Mouse (Mus musculus) embryonic facial prominence, embryonic 11.5 days (tissue): Measurements from ENCODE around the gene Epha8. TPM values are rescaled to one million over a fixed set of nuclear protein-coding genes. Genes with fewer than 3 reads are reported as not detected.

Source experiments
- ATAC-seq: fragments of 200-750 bp; cut with Nextera tagmentation; replicated peaks from 2 replicates; pipeline ENCODE4 v1.8.0; 2017; ENCODE audit warnings: low read depth; ENCODE audit not compliant: insufficient number of reproducible peaks, low FRiP score, low TSS enrichment
- DNase-seq: peaks from one replicate; pipeline ENCODE4 v3.0.0-alpha.2; 2015; ENCODE audit warnings: low spot score
- H3K27ac ChIP-seq: fragments of 300-500 bp; sonication (generic); replicated peaks from 2 replicates; pipeline ENCODE4 v1.5.1; 2014; ENCODE audit warnings: mild to moderate bottlenecking, low read depth, low read length, control low read depth
- H3K27me3 ChIP-seq: fragments of 300-500 bp; sonication (generic); 2 replicates; pipeline ENCODE4 v1.6.1; 2014; ENCODE audit warnings: mild to moderate bottlenecking, low read length, moderate library complexity, mixed read lengths; ENCODE audit not compliant: control insufficient read depth, insufficient read depth
- H3K36me3 ChIP-seq: fragments of 300-500 bp; sonication (generic); replicated peaks from 2 replicates; pipeline ENCODE4 v1.6.1; 2014; ENCODE audit warnings: low read depth, mild to moderate bottlenecking, low read length, moderate library complexity, mixed read lengths; ENCODE audit not compliant: control insufficient read depth, insufficient read depth
- H3K4me1 ChIP-seq: fragments of 300-500 bp; sonication (generic); 2 replicates; pipeline ENCODE4 v1.6.1; 2014; ENCODE audit warnings: low read length, mixed read lengths; ENCODE audit not compliant: control insufficient read depth, insufficient read depth
- H3K4me2 ChIP-seq: fragments of 300-500 bp; sonication (generic); 2 replicates; pipeline ENCODE4 v1.6.1; 2014; ENCODE audit warnings: low read depth, mild to moderate bottlenecking, control low read depth, low read length, moderate library complexity
- H3K4me3 ChIP-seq: fragments of 300-500 bp; sonication (generic); 2 replicates; pipeline ENCODE4 v1.5.1; 2014; ENCODE audit warnings: low read depth, low read length, control low read depth
- H3K9ac ChIP-seq: fragments of 300-500 bp; sonication (generic); replicated peaks from 2 replicates; pipeline ENCODE4 v1.6.1; 2014; ENCODE audit warnings: mild to moderate bottlenecking, control low read depth, low read length
- H3K9me3 ChIP-seq: fragments of 300-500 bp; sonication (generic); replicated peaks from 2 replicates; pipeline ENCODE4 v1.6.1; 2016; ENCODE audit warnings: mild to moderate bottlenecking, low read length, inconsistent platforms, mixed read lengths; ENCODE audit not compliant: control insufficient read depth
- WGBS: fragments of 180-500 bp; shearing (Covaris S2); extraction: QIAGEN DNeasy Blood & Tissue Kit; methylation state at CpG from one replicate; pipeline ENCODE4 v1.1.7; 2014; 5-methylcytosine and 5-hydroxymethylcytosine counted together
- polyA plus RNA-seq: library from polyadenylated mRNA; unstranded; fragments of >200 nt; fragmentation: Nextera tagmentation; extraction: Ambion mirVana; gene quantifications from 2 replicates; pipeline ENCODE4 v1.2.1, GENCODE M21; 2014

The Epha8 gene
- polyA plus RNA-seq, 1 experiment from 2014 or later = 0.65 TPM

GRCm38 (mm10) chr4:136916359-136917164, 40.1 kb downstream of the Epha8 start:
- Histone ChIP-seq H3K36me3 (no peaks in the 10 kb centered on the region), H3K9me3 (no peaks in the 10 kb centered on the region), H3K4me1 (no peaks in the 10 kb centered on the region), H3K9ac (no peak overlapping the region), H3K27me3 (0 out of 2 replicates have a peak, but pooled peaks cover under 1% of the 10 kb centered on the region), H3K27ac (no peak overlapping the region), H3K4me3 (no peak overlapping the region), H3K4me2 (no peak overlapping the region)
- ATAC-seq (no peak), DNase-seq (no peak)
- WGBS = 72% methylated on average over 20 of the region's 20 CpGs

GRCm38 (mm10) chr4:136912841-136913240, 43.8 kb downstream of the Epha8 start:
- H3K27ac ChIP-seq = no peak overlapping the region
- WGBS = 17% methylated on average over 9 of the region's 9 CpGs

GRCm38 (mm10) chr4:136911804-136912203, 44.8 kb downstream of the Epha8 start:
- Histone ChIP-seq H3K4me1 (no peaks in the 10 kb centered on the region), H3K36me3 (no peaks in the 10 kb centered on the region), H3K27ac (no peak overlapping the region), H3K4me2 (no peak overlapping the region), H3K9ac (no peak overlapping the region), H3K27me3 (peaks cover 4% of the 10 kb centered on the region; the same call in 1 of the 2 replicates), H3K9me3 (no peaks in the 10 kb centered on the region), H3K4me3 (no peak overlapping the region)
- WGBS = 35% methylated on average over 9 of the region's 9 CpGs
- ATAC-seq (no peak), DNase-seq (no peak)

More at GRCm38 (mm10) chr4:136912841-136913240, 43.8 kb downstream of the Epha8 start:
- no peak for ATAC-seq
- Histone ChIP-seq H3K4me1 (no peaks in the 10 kb centered on the region), H3K4me2 (no peak overlapping the region), H3K9me3 (no peaks in the 10 kb centered on the region), H3K27me3 (peaks cover 4% of the 10 kb centered on the region; the same call in 1 of the 2 replicates), H3K9ac (no peak overlapping the region), H3K4me3 (no peak overlapping the region), H3K36me3 (no peaks in the 10 kb centered on the region)
- DNase-seq = no peak

GRCm38 (mm10) chr4:136911211-136911646, 45.4 kb downstream of the Epha8 start:
- 2% methylated on average over 17 of the region's 17 CpGs for WGBS
- H3K4me2 ChIP-seq = no peak overlapping the region
- H3K9ac ChIP-seq = no peak overlapping the region
- no peaks in the 10 kb centered on the region for H3K9me3 ChIP-seq
- no peak for DNase-seq
- no peaks in the 10 kb centered on the region for H3K4me1 ChIP-seq
- no peak overlapping the region for H3K27ac ChIP-seq
- no peak overlapping the region for H3K4me3 ChIP-seq
- H3K36me3 ChIP-seq = no peaks in the 10 kb centered on the region
- peaks cover 8% of the 10 kb centered on the region for H3K27me3 ChIP-seq
- no peak for ATAC-seq

- ATAC-seq (no peak), DNase-seq (no peak)
- Histone ChIP-seq H3K4me2 (no peak overlapping the region), H3K9me3 (no peaks in the 10 kb centered on the region), H3K27me3 (peaks cover 28% of the 10 kb centered on the region), H3K4me3 (no peak overlapping the region), H3K9ac (no peak overlapping the region), H3K4me1 (no peaks in the 10 kb centered on the region), H3K27ac (no peak overlapping the region), H3K36me3 (no peaks in the 10 kb centered on the region)
Measured at GRCm38 (mm10) chr4:136907809-136908208, 48.8 kb downstream of the Epha8 start.

GRCm38 (mm10) chr4:136907033-136907432, 49.6 kb downstream of the Epha8 start:
- 15% methylated on average over 7 of the region's 7 CpGs for WGBS
- H3K4me1 ChIP-seq = no peaks in the 10 kb centered on the region
- H3K9me3 ChIP-seq = no peaks in the 10 kb centered on the region
- H3K9ac ChIP-seq = no peak overlapping the region
- H3K27me3 ChIP-seq = peaks cover 28% of the 10 kb centered on the region
- no peaks in the 10 kb centered on the region for H3K36me3 ChIP-seq
- peak; percentile 90 for DNase-seq
- H3K4me2 ChIP-seq = no peak overlapping the region
- no peak for ATAC-seq
- no peak overlapping the region for H3K4me3 ChIP-seq
- no peak overlapping the region for H3K27ac ChIP-seq

- H3K27ac ChIP-seq = no peak overlapping the region
- no peak overlapping the region for H3K9ac ChIP-seq
- WGBS = under 1% methylated on average over 23 of the region's 23 CpGs
- H3K36me3 ChIP-seq = no peaks in the 10 kb centered on the region
- no peak for ATAC-seq
- peaks cover 25% of the 10 kb centered on the region for H3K27me3 ChIP-seq
- no peaks in the 10 kb centered on the region for H3K9me3 ChIP-seq
- no peaks in the 10 kb centered on the region for H3K4me1 ChIP-seq
- H3K4me3 ChIP-seq = no peak overlapping the region
- no peak for DNase-seq
- no peak overlapping the region for H3K4me2 ChIP-seq
Measured at GRCm38 (mm10) chr4:136904767-136905539, 51.7 kb downstream of the Epha8 start.

GRCm38 (mm10) chr4:136899154-136899553, 57.5 kb downstream of the Epha8 start:
- H3K9ac ChIP-seq = no peak overlapping the region
- no peak for ATAC-seq
- no peaks in the 10 kb centered on the region for H3K9me3 ChIP-seq
- H3K36me3 ChIP-seq = no peaks in the 10 kb centered on the region
- no peak overlapping the region for H3K4me3 ChIP-seq
- H3K4me2 ChIP-seq = no peak overlapping the region
- WGBS = 61% methylated on average over 7 of the region's 7 CpGs
- H3K27me3 ChIP-seq = peaks cover 14% of the 10 kb centered on the region
- peak; percentile 15 for DNase-seq
- no peak overlapping the region for H3K27ac ChIP-seq
- H3K4me1 ChIP-seq = 0 out of 2 replicates have a peak, but pooled peaks cover 2% of the 10 kb centered on the region
